Mouse (Mus musculus) T-cell, adult 2 months (primary cell): ENCODE measurements around the gene Cldn14.
"Not testable (repeated sequence)": the region's sequence is repeated elsewhere in the genome, so short reads cannot be mapped to it uniquely, and the experiment has no call there.

Experiments used
- DNase-seq: peaks from one replicate; pipeline ENCODE4 v3.0.0; 2022; ENCODE audit warnings: low spot score

Cldn14 gene

GRCm38 (mm10) chr16:94008737-94009136, at the start of gene Cldn14:
TSS of gene Cldn14 (minus strand) at chr16:94008837.
- DNase-seq, result no peak

GRCm38 (mm10) chr16:94055576-94055975, 46.9 kb upstream of the Cldn14 start:
- DNase-seq, result no peak

- DNase-seq, result no peak
Measured at GRCm38 (mm10) chr16:94055176-94055575, 46.5 kb upstream of the Cldn14 start.

- no peak for DNase-seq
Measured at GRCm38 (mm10) chr16:94050368-94050767, 41.7 kb upstream of the Cldn14 start.

GRCm38 (mm10) chr16:94044996-94045395, 36.4 kb upstream of the Cldn14 start:
- no peak for DNase-seq

GRCm38 (mm10) chr16:94043797-94044196, 35.2 kb upstream of the Cldn14 start:
- DNase-seq, result no peak

- no peak for DNase-seq
Measured at GRCm38 (mm10) chr16:94041065-94041712, 32.6 kb upstream of the Cldn14 start.

GRCm38 (mm10) chr16:94040485-94040884, 31.8 kb upstream of the Cldn14 start:
- DNase-seq, result no peak

GRCm38 (mm10) chr16:94038986-94039341, 30.3 kb upstream of the Cldn14 start:
- no peak for DNase-seq

GRCm38 (mm10) chr16:94038272-94038985, 29.8 kb upstream of the Cldn14 start:
- peak; percentile 53 for DNase-seq

- DNase-seq, result no peak
Measured at GRCm38 (mm10) chr16:94037280-94037679, 28.6 kb upstream of the Cldn14 start.

- DNase-seq, result no peak
Measured at GRCm38 (mm10) chr16:94034152-94034551, 25.5 kb upstream of the Cldn14 start.

- DNase-seq, result no peak
Measured at GRCm38 (mm10) chr16:94032270-94032669, 23.6 kb upstream of the Cldn14 start.

- DNase-seq, result no peak
Measured at GRCm38 (mm10) chr16:94023352-94024280, 15.0 kb upstream of the Cldn14 start.

- DNase-seq, result not testable (repeated sequence)
Measured at GRCm38 (mm10) chr16:94019725-94020124, 11.1 kb upstream of the Cldn14 start.

GRCm38 (mm10) chr16:94017953-94018352, 9.3 kb upstream of the Cldn14 start:
- DNase-seq, result no peak

GRCm38 (mm10) chr16:94014489-94015096, 6.0 kb upstream of the Cldn14 start:
- no peak for DNase-seq

- not testable (repeated sequence) for DNase-seq
Measured at GRCm38 (mm10) chr16:94013328-94014086, 4.9 kb upstream of the Cldn14 start.

- no peak for DNase-seq
Measured at GRCm38 (mm10) chr16:94011224-94011623, 2.6 kb upstream of the Cldn14 start.

GRCm38 (mm10) chr16:94010633-94011032, 2.0 kb upstream of the Cldn14 start:
- no peak for DNase-seq

GRCm38 (mm10) chr16:94010156-94010555, 1.5 kb upstream of the Cldn14 start:
- DNase-seq, result no peak
